Mouse (Mus musculus): Measurements from ENCODE around the gene Tmem129. TPM values are rescaled to one million over a fixed set of nuclear protein-coding genes. Genes with fewer than 3 reads are reported as not detected.

Gene Tmem129
- 15.9 and 17.5 TPM in 2 replicates for total RNA-seq (2015)
- 17.8 and 23.7 TPM in 2 replicates for total RNA-seq (2017)

- ATAC-seq (replicated peaks; ENCODE audit: poor library complexity): peak; percentile 83
Measured at GRCm38 (mm10) chr5:33657787-33658663, at the start of gene Tmem129, which contains the start of gene Tacc3. TSS of gene Tmem129 (minus strand) at chr5:33658416. TSS of gene Tacc3 (plus strand) at chr5:33658128.

- ATAC-seq (replicated peaks; ENCODE audit: poor library complexity): no peak
Measured at GRCm38 (mm10) chr5:33707163-33707562, 48.9 kb upstream of the Tmem129 start.

GRCm38 (mm10) chr5:33706350-33706629, 48.1 kb upstream of the Tmem129 start:
- 0 out of 2 replicates have a peak, but pooled peaks have one; percentile 34 for ATAC-seq (replicated peaks; ENCODE audit: poor library complexity)

GRCm38 (mm10) chr5:33705612-33706349, 47.6 kb upstream of the Tmem129 start:
- no peak for ATAC-seq (replicated peaks; ENCODE audit: poor library complexity)

- ATAC-seq (replicated peaks; ENCODE audit: poor library complexity): no peak
Measured at GRCm38 (mm10) chr5:33704945-33705611, 46.9 kb upstream of the Tmem129 start.

- ATAC-seq (replicated peaks; ENCODE audit: poor library complexity): no peak
Measured at GRCm38 (mm10) chr5:33703999-33704398, 45.8 kb upstream of the Tmem129 start.

- no peak for ATAC-seq (replicated peaks; ENCODE audit: poor library complexity)
Measured at GRCm38 (mm10) chr5:33701832-33702231, 43.6 kb upstream of the Tmem129 start.

GRCm38 (mm10) chr5:33700010-33700409, 41.8 kb upstream of the Tmem129 start:
- ATAC-seq (replicated peaks; ENCODE audit: poor library complexity): no peak

GRCm38 (mm10) chr5:33698669-33699068, 40.5 kb upstream of the Tmem129 start:
- no peak for ATAC-seq (replicated peaks; ENCODE audit: poor library complexity)

- no peak for ATAC-seq (replicated peaks; ENCODE audit: poor library complexity)
Measured at GRCm38 (mm10) chr5:33697947-33698512, 39.8 kb upstream of the Tmem129 start.

- ATAC-seq (replicated peaks; ENCODE audit: poor library complexity): no peak
Measured at GRCm38 (mm10) chr5:33697534-33697933, 39.3 kb upstream of the Tmem129 start.

GRCm38 (mm10) chr5:33696430-33696829, 38.2 kb upstream of the Tmem129 start:
- ATAC-seq (replicated peaks; ENCODE audit: poor library complexity): no peak

GRCm38 (mm10) chr5:33695718-33696121, 37.5 kb upstream of the Tmem129 start:
- no peak for ATAC-seq (replicated peaks; ENCODE audit: poor library complexity)

- no peak; the same call in 1 of the 2 replicates for ATAC-seq (replicated peaks; ENCODE audit: poor library complexity)
Measured at GRCm38 (mm10) chr5:33694848-33695717, 36.9 kb upstream of the Tmem129 start.

GRCm38 (mm10) chr5:33694461-33694847, 36.2 kb upstream of the Tmem129 start:
- ATAC-seq (replicated peaks; ENCODE audit: poor library complexity): no peak

GRCm38 (mm10) chr5:33692393-33692792, 34.2 kb upstream of the Tmem129 start:
- ATAC-seq (replicated peaks; ENCODE audit: poor library complexity): peak; percentile 64

- no peak for ATAC-seq (replicated peaks; ENCODE audit: poor library complexity)
Measured at GRCm38 (mm10) chr5:33689852-33690645, 31.8 kb upstream of the Tmem129 start.

- no peak for ATAC-seq (replicated peaks; ENCODE audit: poor library complexity)
Measured at GRCm38 (mm10) chr5:33689221-33689844, 31.1 kb upstream of the Tmem129 start.
